Mouse (Mus musculus) erythroblast, embryonic 14.5 days (primary cell): ENCODE measurements around the gene A730071L15Rik.

ENCODE experiments used
- GATA1 ChIP-seq: IDR thresholded peaks from 2 replicates; pipeline ENCODE4 v1.6.1; 2012; ENCODE audit warnings: low read length, inconsistent platforms, mixed read lengths
- TAL1 ChIP-seq: IDR thresholded peaks from 3 replicates; pipeline ENCODE4 v1.6.1; 2012; ENCODE audit warnings: low read length, inconsistent platforms, mixed read lengths

DNA sequence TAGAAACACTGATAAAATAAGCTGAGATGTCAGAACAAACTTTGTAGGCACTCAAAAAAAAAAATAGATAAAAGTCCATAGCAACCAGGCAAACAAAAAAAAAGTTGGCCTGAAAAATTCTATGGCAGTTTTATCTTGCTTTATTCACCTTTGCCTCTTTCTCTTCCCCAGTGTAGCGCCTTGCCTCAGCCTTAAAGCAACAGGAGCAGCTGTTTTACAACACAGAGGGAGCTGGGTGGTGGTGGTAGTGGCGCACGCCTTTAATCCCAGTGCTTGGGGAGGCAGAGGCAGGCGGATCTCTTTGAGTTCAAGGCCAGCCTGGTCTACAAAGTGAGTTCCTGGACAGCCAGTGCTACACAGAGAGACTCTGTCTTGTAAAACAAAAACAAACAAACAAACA, 33.2 kb downstream of the A730071L15Rik start:
- TF ChIP-seq TAL1, result no peak
- no peak for TF ChIP-seq GATA1
